In the genomic region with DNA sequence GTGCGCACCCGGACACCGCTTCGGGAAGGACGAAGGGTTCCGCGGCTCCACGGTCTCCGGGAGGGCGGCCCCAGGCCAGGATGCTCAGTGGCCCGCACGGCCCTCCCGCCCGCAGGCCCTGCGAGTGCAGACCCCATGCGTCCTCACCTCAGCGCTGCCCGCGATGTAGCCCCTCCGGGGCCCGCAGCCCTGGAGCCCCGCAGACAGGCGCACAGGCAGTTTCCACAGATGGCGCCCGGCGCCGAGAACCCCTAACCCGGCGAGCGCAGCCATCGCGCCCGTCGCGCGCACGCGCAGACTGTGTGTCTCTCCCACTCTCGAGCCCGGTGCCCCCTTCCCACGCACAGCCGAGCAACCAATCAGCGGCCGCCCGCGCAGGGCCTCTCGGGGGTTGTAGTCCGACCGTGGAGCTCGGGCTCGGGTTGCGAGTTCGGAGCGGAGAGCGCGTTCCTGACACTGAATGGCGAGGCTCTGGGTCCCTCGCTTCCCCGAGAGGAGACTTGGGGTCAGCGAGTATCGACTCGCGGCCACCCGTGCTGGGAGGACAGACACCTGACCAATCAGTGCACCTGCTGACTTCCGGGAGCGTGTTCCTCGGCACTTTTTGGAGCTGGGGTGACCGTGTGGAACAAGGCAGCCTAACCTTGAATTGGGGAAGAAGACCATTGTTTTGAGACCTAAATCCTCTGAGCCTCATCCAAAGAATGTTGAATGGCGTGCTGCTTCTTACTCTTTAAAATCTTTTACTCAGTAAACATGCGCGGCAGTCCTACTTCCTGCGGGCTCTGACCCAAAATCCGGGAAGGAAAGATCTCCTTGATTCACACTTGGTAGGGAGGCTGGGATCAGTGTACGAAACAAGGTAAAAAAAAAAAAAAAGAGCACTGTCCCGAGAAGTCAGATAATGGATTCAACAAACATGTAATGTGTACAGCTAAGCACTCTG, we compare ENCODE assay signal across 7 mouse cellular contexts. TPM values are rescaled to one million over a fixed set of nuclear protein-coding genes. Genes with fewer than 3 reads are reported as not detected.
DNase-seq lines count a peak whose midpoint lies in the region; ATAC-seq lines count a peak whose summit lies in the region.

A gene (minus strand): TSS at position 300 of the 946 bp plus-strand sequence.

- H3K4me2 ChIP-seq in intestine, embryonic 15.5 days (replicated peaks), result peak within 1 kb of the TSS; percentile 65

- H3K27me3 ChIP-seq in intestine, embryonic 15.5 days (replicated peaks), result no peaks in the 10 kb centered on the region
- no peaks in the 10 kb centered on the region for H3K27me3 ChIP-seq in midbrain, embryonic 10.5 days (ENCODE audit: low read depth, poor library complexity, severe bottlenecking)

- ATAC-seq in intestine, embryonic 15.5 days, result peak; percentile 99

- peak within 1 kb of the TSS; percentile 76 for H3K9ac ChIP-seq in intestine, embryonic 15.5 days

- no peak within 1 kb of the TSS for H3K27ac ChIP-seq in intestine, embryonic 15.5 days
- H3K27ac ChIP-seq in midbrain, embryonic 10.5 days (replicated peaks), result peak within 1 kb of the TSS; percentile 94

- peak; percentile 91 to 93 for DNase-seq in adrenal gland, adult 18-20 months (ENCODE audit: low spot score in 2 of 2)
- peak; percentile 97 for DNase-seq in embryo, embryonic 11 days
- peak; percentile 88 to 92 for DNase-seq in gastrocnemius, postnatal 36 days
- peak; percentile 94 to 95 for DNase-seq in left cerebral cortex, postnatal 25 days (ENCODE audit: low spot score in 2 of 2)
- DNase-seq in midbrain, embryonic 10.5 days (ENCODE audit: low spot score), result peak; percentile 95
- peak; percentile 97 for DNase-seq in right cerebral cortex, postnatal 4 days

- H3K4me3 ChIP-seq in intestine, embryonic 15.5 days (replicated peaks), result peak within 1 kb of the TSS; percentile 75
- H3K4me3 ChIP-seq in midbrain, embryonic 10.5 days, result peak within 1 kb of the TSS; percentile 98

- no peaks in the 10 kb centered on the region for H3K36me3 ChIP-seq in intestine, embryonic 15.5 days
- H3K36me3 ChIP-seq in midbrain, embryonic 10.5 days, result peaks cover 7% of the 10 kb centered on the region; the same call in 1 of the 2 replicates

- under 1% methylated on average over 75 of the region's 75 CpGs for WGBS in intestine, embryonic 15.5 days
- under 1% methylated on average over 75 of the region's 75 CpGs for WGBS in midbrain, embryonic 10.5 days

- intact Hi-C loops in gastrocnemius, postnatal 36 days (cut with DNase I), result no loop called here
- intact Hi-C loops in left cerebral cortex, postnatal 25 days (cut with DNase I), result loop anchor here (2.0 to 10.0 kb wide), 3 partner anchors 38 to 304 kb away; a partner anchor contains a TSS

- H3K9me3 ChIP-seq in intestine, embryonic 15.5 days, result no peaks in the 10 kb centered on the region
- no peaks in the 10 kb centered on the region for H3K9me3 ChIP-seq in midbrain, embryonic 10.5 days (replicated peaks)

- peaks cover 10% of the 10 kb centered on the region for H3K4me1 ChIP-seq in intestine, embryonic 15.5 days (replicated peaks)
- H3K4me1 ChIP-seq in midbrain, embryonic 10.5 days, result peaks cover 32% of the 10 kb centered on the region

RNA-seq across cellular contexts. Expression of the gene that starts here (rescaled TPM):
- total RNA-seq in adrenal gland, adult 18-20 months (2021), result 10 to 100 TPM; 24.3 to 33.6 TPM
- 10 to 100 TPM; 23.5 to 27.8 TPM for total RNA-seq in gastrocnemius, postnatal 36 days (2021)
- polyA plus RNA-seq in intestine, embryonic 15.5 days (2015; fragmentation: Nextera tagmentation; extraction: Ambion mirVana), result 15.7 and 16.5 TPM in 2 replicates
- 10 to 100 TPM; 33.0 to 37.0 TPM for total RNA-seq in left cerebral cortex, postnatal 25 days (2021)
- polyA plus RNA-seq in midbrain, embryonic 10.5 days (2016; fragmentation: Nextera tagmentation; extraction: Ambion mirVana), result 21.0 and 21.6 TPM in 2 replicates
